Mouse (Mus musculus): Measurements from ENCODE around the gene Galnt10. TPM values are rescaled to one million over a fixed set of nuclear protein-coding genes. Genes with fewer than 3 reads are reported as not detected.

The Galnt10 gene
- total RNA-seq, 2 experiments from 2014 or later: 9.4 to 9.9 TPM

- no peak for DNase-seq (ENCODE audit: low spot score in 2 of 2)
Measured at GRCm38 (mm10) chr11:57686797-57687196, 41.6 kb downstream of the Galnt10 start.

GRCm38 (mm10) chr11:57687258-57687657 lies 42.0 kb downstream of the Galnt10 start:
- DNase-seq (ENCODE audit: low spot score in 2 of 2): no peak

- DNase-seq (ENCODE audit: low spot score in 2 of 2): no peak
Measured at GRCm38 (mm10) chr11:57688179-57688929, 43.1 kb downstream of the Galnt10 start.

GRCm38 (mm10) chr11:57689811-57690210 lies 44.6 kb downstream of the Galnt10 start:
- DNase-seq (ENCODE audit: low spot score in 2 of 2): no peak

GRCm38 (mm10) chr11:57690836-57691235 lies 45.6 kb downstream of the Galnt10 start:
- DNase-seq (ENCODE audit: low spot score in 2 of 2): no peak

- DNase-seq (ENCODE audit: low spot score in 2 of 2): no peak
Measured at GRCm38 (mm10) chr11:57691939-57692338, 46.7 kb downstream of the Galnt10 start.

- no peak for DNase-seq (ENCODE audit: low spot score in 2 of 2)
Measured at GRCm38 (mm10) chr11:57692726-57693125, 47.5 kb downstream of the Galnt10 start.

GRCm38 (mm10) chr11:57694486-57694885 lies 49.2 kb downstream of the Galnt10 start:
- no peak for DNase-seq (ENCODE audit: low spot score in 2 of 2)

- DNase-seq (ENCODE audit: low spot score in 2 of 2): no peak
Measured at GRCm38 (mm10) chr11:57696207-57696676, 51.0 kb downstream of the Galnt10 start.

- DNase-seq (ENCODE audit: low spot score in 2 of 2): no peak
Measured at GRCm38 (mm10) chr11:57696807-57697251, 51.6 kb downstream of the Galnt10 start.

- no peak for DNase-seq (ENCODE audit: low spot score in 2 of 2)
Measured at GRCm38 (mm10) chr11:57700114-57700513, 54.9 kb downstream of the Galnt10 start.

GRCm38 (mm10) chr11:57701193-57701925 lies 56.1 kb downstream of the Galnt10 start:
- DNase-seq (ENCODE audit: low spot score in 2 of 2): peak in 1 of 2 experiments; percentile 57

- no peak for DNase-seq (ENCODE audit: low spot score in 2 of 2)
Measured at GRCm38 (mm10) chr11:57701956-57702355, 56.7 kb downstream of the Galnt10 start.

- no peak for DNase-seq (ENCODE audit: low spot score in 2 of 2)
Measured at GRCm38 (mm10) chr11:57706620-57707019, 61.4 kb downstream of the Galnt10 start.

GRCm38 (mm10) chr11:57707114-57707798 lies 62.0 kb downstream of the Galnt10 start:
- no peak for DNase-seq (ENCODE audit: low spot score in 2 of 2)

GRCm38 (mm10) chr11:57708174-57709154 lies 63.2 kb downstream of the Galnt10 start:
- no peak for DNase-seq (ENCODE audit: low spot score in 2 of 2)

- DNase-seq (ENCODE audit: low spot score in 2 of 2): no peak
Measured at GRCm38 (mm10) chr11:57713960-57714359, 68.7 kb downstream of the Galnt10 start.

- no peak for DNase-seq (ENCODE audit: low spot score in 2 of 2)
Measured at GRCm38 (mm10) chr11:57716721-57717120, 71.5 kb downstream of the Galnt10 start.

- no peak for DNase-seq (ENCODE audit: low spot score in 2 of 2)
Measured at GRCm38 (mm10) chr11:57717432-57717831, 72.2 kb downstream of the Galnt10 start.

GRCm38 (mm10) chr11:57718081-57718480 lies 72.8 kb downstream of the Galnt10 start:
- DNase-seq (ENCODE audit: low spot score in 2 of 2): no peak

Measured in layer of hippocampus, postnatal 14 days (tissue).